Comparison of ENCODE assay signal across 8 mouse cellular contexts in the genomic region with DNA sequence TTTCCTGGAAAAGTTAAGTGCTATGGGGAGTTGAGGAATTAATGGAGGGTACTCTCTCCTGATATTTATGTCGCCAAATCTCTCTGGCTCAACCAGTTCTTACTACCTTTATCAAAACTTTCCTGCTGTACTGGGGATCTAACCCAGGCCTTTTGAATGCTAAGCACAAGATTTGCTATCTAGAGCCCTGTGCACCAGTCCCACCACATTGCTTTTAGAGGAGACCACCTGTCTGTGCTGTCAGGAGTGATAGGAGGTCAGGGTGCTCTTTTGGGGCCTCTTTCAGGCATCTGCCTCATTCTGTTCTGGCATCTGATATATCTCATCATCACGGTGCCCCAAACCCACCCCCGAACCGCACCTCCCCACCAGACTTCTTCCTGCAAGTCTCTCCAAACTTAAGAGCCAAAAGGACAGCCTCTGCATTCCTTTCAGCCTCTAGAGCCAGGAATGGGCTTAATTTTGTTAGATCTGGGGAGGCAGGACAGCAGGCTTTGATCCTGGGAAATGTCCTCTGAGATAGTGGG. TPM values are rescaled to one million over a fixed set of nuclear protein-coding genes. Genes with fewer than 3 reads are reported as not detected.
DNase-seq lines count a peak whose midpoint lies in the region; ATAC-seq lines count a peak whose summit lies in the region.

No protein-coding gene starts in this region.

- ATAC-seq in heart, embryonic 11.5 days (replicated peaks; ENCODE audit: insufficient number of reproducible peaks, low FRiP score, low TSS enrichment): no peak
- ATAC-seq in lung, embryonic 16.5 days (ENCODE audit: low read depth): no peak
- ATAC-seq in limb, embryonic 13.5 days (ENCODE audit: low FRiP score, low read depth): no peak
- ATAC-seq in stomach, embryonic 14.5 days (ENCODE audit: insufficient number of reproducible peaks, insufficient read depth, low FRiP score, low read depth): no peak

- whole genome bisulfite sequencing in heart, embryonic 11.5 days (ENCODE audit: insufficient replicate concordance): 52% methylated on average over 4 of the region's 4 CpGs
- 28% methylated on average over 4 of the region's 4 CpGs for WGBS in lung, embryonic 16.5 days
- 60% methylated on average over 4 of the region's 4 CpGs for WGBS in limb, embryonic 13.5 days
- 41% methylated on average over 4 of the region's 4 CpGs for WGBS in stomach, embryonic 14.5 days

- no peak for DNase-seq in heart, postnatal 10 days
- no peak for DNase-seq in lung, postnatal 36 days
- DNase-seq in layer of hippocampus, postnatal 10 days (ENCODE audit: low spot score in 2 of 2): no peak
- DNase-seq in cerebellum, adult 9-10 months: no peak

- H3K9ac ChIP-seq in heart, embryonic 11.5 days (ENCODE audit: low read depth, low read length): no peak overlapping the region
- peak overlapping the region; percentile 67 for H3K9ac ChIP-seq in lung, embryonic 16.5 days (ENCODE audit: low read length)
- peak overlapping the region; percentile 62 for H3K9ac ChIP-seq in limb, embryonic 13.5 days
- no peak overlapping the region for H3K9ac ChIP-seq in stomach, embryonic 14.5 days (replicated peaks; ENCODE audit: low read depth, low read length)

- no peaks in the 10 kb centered on the region for H3K36me3 ChIP-seq in heart, embryonic 11.5 days (ENCODE audit: control insufficient read depth, insufficient read depth, low read length)
- no peaks in the 10 kb centered on the region for H3K36me3 ChIP-seq in lung, embryonic 16.5 days (ENCODE audit: control insufficient read depth, insufficient read depth, low read length)
- no peaks in the 10 kb centered on the region for H3K36me3 ChIP-seq in limb, embryonic 13.5 days
- no peaks in the 10 kb centered on the region for H3K36me3 ChIP-seq in stomach, embryonic 14.5 days (ENCODE audit: control insufficient read depth, insufficient read depth, low read length)

- H3K9me3 ChIP-seq in heart, embryonic 11.5 days (replicated peaks; ENCODE audit: control insufficient read depth, low read length): no peaks in the 10 kb centered on the region
- H3K9me3 ChIP-seq in lung, embryonic 16.5 days (ENCODE audit: control insufficient read depth, low read length): no peaks in the 10 kb centered on the region
- H3K9me3 ChIP-seq in limb, embryonic 13.5 days: no peaks in the 10 kb centered on the region
- H3K9me3 ChIP-seq in stomach, embryonic 14.5 days (ENCODE audit: control insufficient read depth, low read depth, low read length): no peaks in the 10 kb centered on the region

- H3K27ac ChIP-seq in heart, embryonic 11.5 days (ENCODE audit: low read depth, low read length): no peak overlapping the region
- peak overlapping the region; percentile 95 for H3K27ac ChIP-seq in lung, embryonic 16.5 days (ENCODE audit: low read length)
- peak overlapping the region; percentile 85 for H3K27ac ChIP-seq in limb, embryonic 13.5 days
- H3K27ac ChIP-seq in stomach, embryonic 14.5 days (ENCODE audit: low read length): no peak overlapping the region; the same call in 1 of the 2 replicates

- intact Hi-C loops in heart, postnatal 10 days (cut with DNase I): loop anchor here (2.0 kb wide), 1 partner anchor 59 kb away; the partner anchor contains the start of genes Rangap1 and Zc3h7b

- H3K4me3 ChIP-seq in heart, embryonic 11.5 days (ENCODE audit: low read depth, low read length): no peak overlapping the region
- peak overlapping the region; percentile 52 for H3K4me3 ChIP-seq in lung, embryonic 16.5 days (ENCODE audit: low read length)
- H3K4me3 ChIP-seq in limb, embryonic 13.5 days: peak overlapping the region; percentile 43
- peak overlapping the region; percentile 31; the same call in 1 of the 2 replicates for H3K4me3 ChIP-seq in stomach, embryonic 14.5 days (ENCODE audit: low read depth, low read length)

- peaks cover 29% of the 10 kb centered on the region for H3K4me1 ChIP-seq in heart, embryonic 11.5 days (ENCODE audit: control insufficient read depth, insufficient read depth, low read length)
- H3K4me1 ChIP-seq in lung, embryonic 16.5 days (replicated peaks; ENCODE audit: control insufficient read depth, insufficient read depth, low read length): peaks cover 59% of the 10 kb centered on the region
- H3K4me1 ChIP-seq in limb, embryonic 13.5 days: peaks cover 40% of the 10 kb centered on the region
- peaks cover 12% of the 10 kb centered on the region for H3K4me1 ChIP-seq in stomach, embryonic 14.5 days (ENCODE audit: control insufficient read depth, insufficient read depth, low read length)

- H3K27me3 ChIP-seq in heart, embryonic 11.5 days (ENCODE audit: control insufficient read depth, insufficient read depth, low read length): no peaks in the 10 kb centered on the region
- no peaks in the 10 kb centered on the region for H3K27me3 ChIP-seq in lung, embryonic 16.5 days (ENCODE audit: control insufficient read depth, insufficient read depth, low read depth, low read length)
- H3K27me3 ChIP-seq in limb, embryonic 13.5 days: no peaks in the 10 kb centered on the region
- H3K27me3 ChIP-seq in stomach, embryonic 14.5 days (ENCODE audit: control insufficient read depth, insufficient read depth, low read length): no peaks in the 10 kb centered on the region

- peak overlapping the region; percentile 67 for H3K4me2 ChIP-seq in heart, embryonic 11.5 days
- peak overlapping the region; percentile 65 for H3K4me2 ChIP-seq in lung, embryonic 16.5 days (ENCODE audit: low read depth, low read length)
- peak overlapping the region; percentile 77 for H3K4me2 ChIP-seq in limb, embryonic 13.5 days (replicated peaks)
- peak overlapping the region; percentile 52 for H3K4me2 ChIP-seq in stomach, embryonic 14.5 days (replicated peaks; ENCODE audit: low read depth, low read length)

RNA-seq across cellular contexts. Expression of gene Tef, which starts 1.3 kb away (rescaled TPM):
- polyA plus RNA-seq in heart, embryonic 11.5 days (2014; fragmentation: Nextera tagmentation; extraction: Ambion mirVana): 15.0 and 16.3 TPM in 2 replicates
- total RNA-seq in heart, postnatal 10 days (2021): 10 to 100 TPM; 51.7 to 74.0 TPM
- polyA plus RNA-seq in lung, embryonic 16.5 days (2015; fragmentation: Nextera tagmentation; extraction: Ambion mirVana): 32.4 and 39.8 TPM in 2 replicates
- 25.4 and 26.0 TPM in 2 replicates for polyA plus RNA-seq in limb, embryonic 13.5 days (2015; fragmentation: Nextera tagmentation; extraction: Ambion mirVana)
- polyA plus RNA-seq in stomach, embryonic 14.5 days (2014; fragmentation: Nextera tagmentation; extraction: Ambion mirVana): 23.7 and 25.6 TPM in 2 replicates
- 100 to 1,000 TPM; 125 to 148 TPM for total RNA-seq in layer of hippocampus, postnatal 10 days (2021)

RNA-seq across cellular contexts. Expression of gene Tob2, which starts 55.1 kb away (rescaled TPM):
- 9.9 and 12.1 TPM in 2 replicates for polyA plus RNA-seq in heart, embryonic 11.5 days (2014; fragmentation: Nextera tagmentation; extraction: Ambion mirVana)
- total RNA-seq in heart, postnatal 10 days (2021): 10 to 100 TPM; 56.5 to 78.6 TPM
- 32.3 and 36.0 TPM in 2 replicates for polyA plus RNA-seq in lung, embryonic 16.5 days (2015; fragmentation: Nextera tagmentation; extraction: Ambion mirVana)
- 24.6 and 26.0 TPM in 2 replicates for polyA plus RNA-seq in limb, embryonic 13.5 days (2015; fragmentation: Nextera tagmentation; extraction: Ambion mirVana)
- polyA plus RNA-seq in stomach, embryonic 14.5 days (2014; fragmentation: Nextera tagmentation; extraction: Ambion mirVana): 24.5 and 25.1 TPM in 2 replicates
- 10 to 100 TPM; 25.2 to 31.9 TPM for total RNA-seq in layer of hippocampus, postnatal 10 days (2021)

RNA-seq across cellular contexts. Expression of gene Rangap1, which starts 58.2 kb away (rescaled TPM):
- polyA plus RNA-seq in heart, embryonic 11.5 days (2014; fragmentation: Nextera tagmentation; extraction: Ambion mirVana): 96.3 and 105 TPM in 2 replicates
- total RNA-seq in heart, postnatal 10 days (2021): 10 to 100 TPM; 41.5 to 43.3 TPM
- 94.6 and 95.7 TPM in 2 replicates for polyA plus RNA-seq in lung, embryonic 16.5 days (2015; fragmentation: Nextera tagmentation; extraction: Ambion mirVana)
- 98.8 and 107 TPM in 2 replicates for polyA plus RNA-seq in limb, embryonic 13.5 days (2015; fragmentation: Nextera tagmentation; extraction: Ambion mirVana)
- polyA plus RNA-seq in stomach, embryonic 14.5 days (2014; fragmentation: Nextera tagmentation; extraction: Ambion mirVana): 90.9 and 92.7 TPM in 2 replicates
- total RNA-seq in layer of hippocampus, postnatal 10 days (2021): 100 to 1,000 TPM; 189 to 201 TPM

RNA-seq across cellular contexts. Expression of gene Zc3h7b, which starts 58.6 kb away (rescaled TPM):
- 26.9 and 36.8 TPM in 2 replicates for polyA plus RNA-seq in heart, embryonic 11.5 days (2014; fragmentation: Nextera tagmentation; extraction: Ambion mirVana)
- 10 to 100 TPM; 83.1 to 91.3 TPM for total RNA-seq in heart, postnatal 10 days (2021)
- polyA plus RNA-seq in lung, embryonic 16.5 days (2015; fragmentation: Nextera tagmentation; extraction: Ambion mirVana): 25.7 and 32.0 TPM in 2 replicates
- polyA plus RNA-seq in limb, embryonic 13.5 days (2015; fragmentation: Nextera tagmentation; extraction: Ambion mirVana): 39.5 and 40.4 TPM in 2 replicates
- polyA plus RNA-seq in stomach, embryonic 14.5 days (2014; fragmentation: Nextera tagmentation; extraction: Ambion mirVana): 35.5 and 46.2 TPM in 2 replicates
- 100 to 1,000 TPM; 155 to 187 TPM for total RNA-seq in layer of hippocampus, postnatal 10 days (2021)

Comparison
In these comparisons a context has a peak if more than half of its experiments do, and no peak if none do; other contexts are left out.
1. H3K27ac ChIP-seq: peak in lung, embryonic 16.5 days (single experiment) and limb, embryonic 13.5 days (single experiment); none in heart, embryonic 11.5 days (single experiment) and stomach, embryonic 14.5 days (single experiment).
2. H3K9ac ChIP-seq: peak in lung, embryonic 16.5 days (single experiment) and limb, embryonic 13.5 days (single experiment); none in heart, embryonic 11.5 days (single experiment) and stomach, embryonic 14.5 days (single experiment).
3. Peak in every context shown above with its lines, with median percentiles within 50 percentile points of each other: H3K4me2 ChIP-seq.